Mouse (Mus musculus) adrenal gland (tissue): ENCODE data around the gene Hint2.

Source experiments
- intact Hi-C: fragments of 180-260 bp; cut with DNase I; formaldehyde crosslinking; loops from one replicate; pipeline ENCODE4 v1.15.1; 2025

Gene Hint2

DNA sequence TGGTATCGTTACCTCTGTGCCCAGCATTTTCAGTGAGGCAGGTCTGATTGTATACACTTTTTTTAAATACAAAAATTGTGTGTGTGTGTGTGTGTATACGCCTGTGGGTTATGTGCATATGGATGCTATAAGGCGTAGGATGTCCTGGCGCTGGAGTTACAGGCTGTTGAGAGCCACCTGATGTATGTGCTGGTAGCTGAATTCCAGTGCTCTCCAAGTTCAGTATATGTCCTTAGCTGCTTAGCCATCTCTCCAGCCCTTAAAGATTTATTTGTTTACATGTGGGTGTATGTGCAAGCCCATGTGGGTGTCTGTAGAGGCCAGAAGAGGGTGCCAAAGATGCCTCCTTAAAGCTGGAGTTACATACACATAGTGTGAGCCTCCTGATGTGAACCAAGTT, 880 bp upstream of the Hint2 start:
- intact Hi-C loops: no loop called here

DNA sequence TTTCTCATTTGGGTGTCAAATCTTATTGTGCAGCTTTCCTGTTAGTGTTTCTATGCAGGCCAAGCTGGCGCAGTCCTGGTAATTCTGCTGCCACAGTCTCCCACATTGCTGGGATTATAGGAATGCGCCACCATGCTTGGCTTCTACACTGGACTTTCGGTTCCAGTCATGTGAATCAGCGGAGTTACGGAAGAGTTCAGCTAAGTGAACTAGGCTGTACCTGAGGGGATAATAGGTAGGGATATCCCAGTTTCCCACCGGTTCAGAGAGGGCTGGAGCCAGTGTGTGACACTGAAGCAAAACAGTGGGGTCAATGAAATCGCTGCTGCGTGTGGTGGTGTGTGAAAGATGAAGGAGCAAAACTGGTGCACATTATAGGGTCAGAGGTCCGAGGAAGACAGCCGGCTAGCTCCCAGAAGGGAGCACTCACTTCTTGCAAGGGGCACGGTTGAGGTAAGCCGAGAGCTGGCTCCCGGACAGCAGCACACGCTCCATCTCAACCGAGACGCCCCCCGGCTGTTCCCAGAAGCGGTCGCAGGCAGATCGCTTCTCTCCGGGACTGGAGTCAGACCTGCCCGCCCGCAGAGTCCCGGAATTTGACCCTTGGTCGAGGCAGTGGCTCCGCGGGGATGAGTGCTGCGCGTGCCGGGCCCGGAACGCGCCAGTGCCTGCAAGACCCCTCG, 469 bp downstream of the Hint2 start:
- intact Hi-C loops: no loop called here

DNA sequence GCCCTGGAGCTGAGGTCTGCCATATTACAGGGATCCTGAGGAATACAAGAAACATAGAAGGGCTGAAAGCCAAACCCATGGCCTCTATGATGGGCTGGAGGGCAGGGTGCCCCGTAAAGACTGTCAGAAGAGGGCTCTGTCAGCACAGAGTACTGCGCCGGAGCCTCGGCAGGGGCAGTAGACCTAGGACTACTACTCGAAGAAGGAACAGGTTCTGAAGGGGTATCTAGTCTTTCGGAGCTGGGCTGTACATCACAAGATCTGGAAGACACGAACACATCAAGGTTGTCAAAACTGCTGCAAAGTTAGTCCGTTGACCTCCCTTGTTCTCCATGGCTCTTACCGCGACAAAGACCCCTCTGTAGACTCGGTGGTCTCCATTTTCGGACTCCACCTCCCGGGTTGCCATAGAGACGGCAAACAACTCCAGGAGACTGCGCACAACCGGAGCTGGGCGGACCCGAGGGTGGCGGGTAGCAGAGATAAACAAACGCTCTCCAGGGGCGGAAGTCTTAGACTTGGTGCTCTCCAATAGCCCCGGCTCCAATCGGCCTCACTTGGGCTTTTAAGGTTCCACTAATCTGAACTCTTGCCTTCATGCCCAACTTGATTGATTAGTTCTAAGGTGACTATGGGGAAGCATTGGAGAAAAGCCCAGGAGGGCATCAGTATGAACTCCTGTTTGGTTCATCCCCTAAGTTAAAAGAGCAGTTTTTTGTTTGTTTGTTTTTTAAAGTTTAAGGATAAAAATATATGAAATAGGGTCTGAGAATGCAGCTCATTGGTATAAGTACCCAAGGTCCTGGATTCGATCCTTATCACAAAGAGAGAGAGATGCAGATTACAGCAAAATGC, 2.9 kb downstream of the Hint2 start, which contains the start of gene Spag8:
Gene Spag8, minus strand, starts transcription at position 434 of the 855 bp plus-strand sequence.
- intact Hi-C loops: no loop called here

DNA sequence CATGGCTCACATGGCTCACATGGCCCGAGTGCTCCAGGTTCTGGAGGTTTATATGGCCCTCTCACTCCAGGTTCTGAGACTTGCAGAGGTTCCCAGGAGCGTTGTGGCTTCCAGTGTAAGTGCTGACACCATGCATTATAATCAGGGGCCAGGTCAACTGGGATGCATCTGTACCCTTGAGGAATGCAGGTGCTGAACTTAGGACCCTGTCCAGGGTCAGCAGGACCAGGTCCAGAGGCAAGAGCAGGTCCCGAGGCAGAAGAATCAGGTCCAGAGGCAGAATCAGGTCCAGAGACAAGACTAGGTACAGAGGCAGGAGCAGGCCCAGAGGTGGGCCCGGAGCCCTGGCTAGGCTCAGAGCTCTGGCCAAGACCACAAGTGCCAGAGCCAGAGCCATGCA, 3.5 kb downstream of the Hint2 start:
- intact Hi-C loops: no loop called here

DNA sequence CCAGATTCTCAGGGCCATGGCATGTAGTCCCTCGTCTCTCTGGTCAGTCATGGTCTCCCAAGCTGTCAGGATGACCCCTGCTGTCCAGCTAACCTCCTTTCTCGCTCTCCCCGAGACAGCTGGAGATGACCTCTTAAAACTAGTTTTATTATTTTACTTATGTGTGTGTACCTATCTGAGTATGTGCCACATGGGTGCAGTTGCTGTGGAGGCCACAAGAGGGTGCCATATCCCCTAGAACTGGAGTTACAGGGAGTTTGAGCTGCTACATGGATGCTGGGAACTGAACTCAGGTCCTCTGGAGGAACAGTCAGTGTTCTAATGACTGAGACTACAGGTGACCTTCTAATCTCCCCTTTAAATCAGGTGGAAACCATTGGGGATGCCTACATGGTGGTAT, 6.5 kb downstream of the Hint2 start:
- intact Hi-C loops: no loop called here

DNA sequence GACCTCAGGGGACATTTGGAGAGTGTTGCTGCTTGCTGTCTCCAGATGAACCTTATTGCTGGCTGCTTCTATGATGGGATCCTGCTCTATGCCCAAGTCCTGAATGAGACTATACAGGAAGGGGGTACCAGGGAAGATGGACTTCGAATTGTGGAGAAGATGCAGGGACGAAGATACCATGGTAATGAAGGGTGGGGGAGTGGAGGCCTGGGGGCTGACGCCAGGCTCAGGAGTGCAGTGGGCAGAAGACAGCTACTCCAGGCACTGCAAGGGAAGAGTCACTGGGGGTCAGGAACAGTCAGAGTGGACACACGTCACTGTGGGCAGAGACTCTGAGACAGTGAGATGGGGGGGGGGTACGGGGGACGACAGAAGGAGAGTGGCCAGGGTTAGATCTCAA, 15.8 kb downstream of the Hint2 start:
- intact Hi-C loops: no loop called here

DNA sequence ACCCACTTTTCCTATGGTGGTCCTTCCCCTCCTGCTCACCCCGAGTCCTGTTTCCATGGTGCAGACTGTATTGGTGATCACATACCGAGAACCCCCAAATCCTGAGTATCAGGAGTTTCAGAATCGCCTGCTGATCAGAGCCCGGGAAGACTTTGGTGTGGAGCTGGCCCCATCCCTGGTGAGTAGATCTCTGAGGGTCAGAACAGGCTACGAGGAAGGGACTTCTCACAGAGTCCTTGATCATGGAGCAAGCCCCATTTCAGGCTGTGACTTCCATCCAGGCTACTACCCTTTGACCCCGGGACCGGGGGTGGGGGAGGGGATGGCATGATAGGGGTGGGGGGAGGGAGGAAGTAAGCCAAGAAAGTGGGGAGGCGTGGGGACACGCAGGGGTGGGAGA, 16.2 kb downstream of the Hint2 start:
- intact Hi-C loops: no loop called here

DNA sequence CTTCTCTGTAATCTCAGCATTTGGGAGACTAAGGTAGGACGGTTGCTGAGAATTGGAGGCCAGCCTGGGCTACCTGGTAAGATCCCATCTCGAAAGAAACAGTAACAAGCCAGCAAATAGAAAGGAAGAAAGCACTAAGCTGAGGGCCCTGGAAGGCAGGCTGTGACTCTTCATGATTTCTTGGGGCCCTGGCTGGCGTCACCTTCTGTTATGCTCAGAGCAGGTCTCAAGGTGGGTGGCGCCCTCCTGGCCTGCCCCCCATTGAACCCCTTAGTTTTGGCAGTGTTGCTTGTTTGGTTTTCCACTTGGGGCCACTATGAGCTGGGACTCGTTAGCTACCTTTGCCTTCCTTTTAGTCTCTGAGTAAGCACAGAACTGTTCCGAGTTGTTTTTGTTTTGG, 19.5 kb downstream of the Hint2 start:
- intact Hi-C loops: no loop called here

DNA sequence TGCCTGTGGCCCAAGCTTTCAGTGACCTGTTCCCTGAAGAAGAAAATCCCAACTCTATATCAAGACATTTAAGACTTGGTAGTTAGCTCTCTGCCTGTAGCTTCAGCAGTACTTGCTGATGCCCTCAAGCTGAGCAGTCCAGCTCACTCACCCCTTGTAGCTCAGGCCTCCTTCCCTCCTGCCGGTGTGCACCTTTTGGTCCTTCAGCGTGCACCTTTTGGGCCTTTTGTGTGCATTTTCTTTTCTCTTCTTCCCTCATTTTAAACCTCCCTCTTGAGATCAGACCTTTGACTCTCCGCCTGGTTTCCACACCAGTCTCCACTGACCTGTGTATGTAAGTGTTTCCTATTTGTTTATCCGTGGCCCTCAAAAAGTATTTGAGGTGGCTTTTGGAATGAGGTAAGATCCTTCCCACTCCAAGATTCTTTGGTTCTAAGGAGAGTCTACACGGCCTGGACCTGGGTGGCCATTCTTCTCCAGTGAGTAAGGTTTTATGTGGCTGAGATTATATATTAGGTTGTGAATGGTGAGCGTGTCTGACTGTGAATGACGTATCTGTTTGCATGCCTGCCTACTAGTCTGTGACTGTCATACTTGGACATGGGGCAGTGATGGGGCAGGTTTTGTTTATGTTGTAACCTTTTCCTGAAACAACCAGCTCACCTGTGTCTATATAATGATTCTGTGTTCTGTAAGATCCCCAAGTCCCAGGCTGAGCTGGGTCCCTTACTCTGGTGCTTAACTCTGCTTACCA, 21.5 kb downstream of the Hint2 start:
- intact Hi-C loops: loop anchor here (5.0 kb wide), 1 partner anchor 33 kb away; the partner anchor contains the start of genes Fam221b and Tmem8b

DNA sequence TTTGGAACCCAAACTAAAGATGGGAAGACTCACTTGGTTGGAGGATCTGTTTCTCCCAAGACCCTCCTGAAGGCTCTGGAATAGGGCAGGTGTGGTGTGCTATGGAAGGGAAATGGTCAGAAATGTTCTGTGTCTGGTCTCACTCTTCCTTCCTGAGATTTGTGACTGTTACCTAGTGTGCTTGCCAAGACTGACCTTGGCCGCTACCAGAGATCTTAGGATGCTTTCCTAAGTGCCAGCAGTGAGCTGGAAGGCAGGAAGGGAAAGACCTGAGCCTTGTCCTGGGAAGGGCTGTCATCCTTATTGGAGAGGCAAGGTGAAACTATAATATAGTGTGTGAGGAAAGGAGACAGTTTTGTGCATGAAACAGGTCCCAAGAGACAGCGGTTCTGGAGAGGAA, 22.5 kb downstream of the Hint2 start:
- intact Hi-C loops: loop anchor here (5.0 kb wide), 1 partner anchor 34 kb away; the partner anchor contains the start of genes Fam221b and Tmem8b

DNA sequence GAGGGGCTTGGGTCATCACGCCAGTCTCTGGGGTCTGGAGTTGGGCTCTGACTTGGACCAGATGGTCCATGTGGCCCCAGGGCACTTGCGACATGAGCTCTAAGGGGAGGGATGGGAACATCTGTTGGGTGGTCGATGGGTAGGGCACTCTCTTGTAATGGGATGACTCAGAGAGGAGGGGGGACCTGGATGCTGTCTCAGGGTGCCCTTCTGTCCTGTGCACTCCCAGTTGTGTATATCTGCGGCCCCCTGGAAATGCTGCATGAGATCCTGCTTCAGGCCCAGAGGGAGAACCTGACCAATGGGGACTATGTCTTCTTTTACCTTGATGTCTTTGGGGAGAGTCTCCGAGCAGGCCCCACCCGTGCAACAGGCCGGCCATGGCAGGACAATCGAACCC, 23.0 kb downstream of the Hint2 start:
- intact Hi-C loops: loop anchor here (5.0 kb wide), 1 partner anchor 34 kb away; the partner anchor contains the start of genes Fam221b and Tmem8b

DNA sequence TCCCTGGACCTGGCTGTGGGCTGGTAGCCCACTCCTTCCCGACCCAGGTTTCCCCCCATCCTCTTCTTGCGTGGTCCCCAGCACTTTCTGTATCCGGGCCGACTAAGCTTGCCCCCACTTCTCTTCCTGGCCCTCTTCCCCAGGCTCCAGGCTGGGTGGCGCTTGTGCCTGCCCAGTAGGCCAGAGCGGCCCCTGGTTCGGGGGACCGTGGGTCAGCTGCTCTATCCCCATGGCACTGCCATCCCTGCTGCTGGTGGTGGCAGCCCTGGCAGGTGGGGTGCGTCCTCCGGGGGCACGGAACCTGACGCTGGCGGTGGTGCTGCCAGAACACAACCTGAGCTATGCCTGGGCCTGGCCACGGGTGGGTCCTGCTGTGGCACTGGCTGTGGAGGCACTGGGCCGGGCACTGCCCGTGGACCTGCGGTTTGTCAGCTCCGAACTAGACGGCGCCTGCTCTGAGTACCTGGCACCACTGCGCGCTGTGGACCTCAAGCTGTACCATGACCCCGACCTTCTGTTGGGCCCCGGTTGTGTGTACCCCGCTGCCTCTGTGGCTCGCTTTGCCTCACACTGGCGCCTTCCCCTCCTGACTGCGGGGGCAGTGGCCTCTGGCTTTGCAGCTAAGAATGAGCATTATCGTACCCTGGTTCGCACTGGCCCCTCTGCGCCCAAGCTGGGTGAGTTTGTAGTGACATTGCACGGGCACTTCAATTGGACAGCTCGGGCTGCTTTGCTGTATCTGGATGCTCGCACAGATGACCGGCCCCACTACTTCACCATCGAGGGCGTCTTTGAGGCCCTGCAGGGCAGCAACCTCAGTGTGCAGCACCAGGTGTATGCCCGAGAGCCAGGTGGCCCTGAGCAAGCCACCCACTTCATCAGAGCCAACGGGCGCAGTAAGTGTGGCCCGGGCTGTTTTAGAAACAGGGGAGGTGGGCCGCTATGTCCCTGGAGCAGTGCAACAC, 24.0 kb downstream of the Hint2 start:
- intact Hi-C loops: loop anchor here (5.0 kb wide), 1 partner anchor 35 kb away; the partner anchor contains the start of genes Fam221b and Tmem8b

DNA sequence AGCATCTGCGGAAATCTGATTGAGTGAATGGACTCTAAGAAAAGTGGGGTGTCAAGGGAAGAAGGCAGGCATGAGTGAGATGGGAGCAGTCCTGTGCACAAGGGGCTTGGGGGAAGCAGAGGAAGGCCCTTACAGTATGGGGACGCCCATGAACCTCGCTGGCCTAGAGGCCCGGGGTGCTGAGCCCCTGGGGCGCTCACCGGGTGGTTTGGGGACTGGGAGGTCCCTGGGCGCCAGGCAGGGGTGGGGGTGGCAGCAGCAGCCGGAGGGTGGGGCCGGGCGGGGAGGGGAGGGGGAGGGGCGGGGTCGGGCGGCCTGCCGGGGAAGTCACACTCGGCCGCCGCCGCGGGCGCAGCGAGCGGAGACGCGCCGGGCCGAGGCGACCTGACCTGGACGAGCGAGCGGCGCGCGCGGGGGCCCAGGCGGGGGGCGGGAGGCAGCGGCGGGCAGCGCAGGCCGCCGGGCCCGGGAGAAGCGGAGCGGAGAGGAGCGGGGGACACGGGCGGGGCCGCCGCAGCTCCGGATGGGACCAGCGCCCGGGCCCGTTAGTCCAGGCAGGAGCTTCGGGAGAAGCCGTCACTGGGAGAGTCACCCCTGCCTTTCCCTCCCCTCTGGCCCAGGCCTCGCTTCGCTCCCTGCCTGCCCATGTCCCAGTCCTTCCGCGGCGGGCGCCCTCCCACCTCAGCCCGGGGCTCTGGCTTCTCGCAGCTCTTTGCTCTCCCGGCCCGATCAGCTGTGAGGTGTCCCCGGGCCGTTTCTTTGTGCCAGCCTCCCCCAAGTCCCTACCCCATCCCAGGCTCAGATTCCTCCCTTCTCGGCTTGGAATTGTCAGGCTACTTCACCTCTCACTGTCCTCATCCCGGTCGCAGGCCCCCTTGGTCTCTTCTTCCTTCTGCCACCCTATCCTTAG, 25.0 kb downstream of the Hint2 start, which contains the start of gene Npr2:
Gene Npr2, plus strand, starts transcription at position 890 of the 910 bp plus-strand sequence.
- intact Hi-C loops: loop anchor here (5.0 kb wide), 1 partner anchor 36 kb away; the partner anchor contains the start of genes Fam221b and Tmem8b

DNA sequence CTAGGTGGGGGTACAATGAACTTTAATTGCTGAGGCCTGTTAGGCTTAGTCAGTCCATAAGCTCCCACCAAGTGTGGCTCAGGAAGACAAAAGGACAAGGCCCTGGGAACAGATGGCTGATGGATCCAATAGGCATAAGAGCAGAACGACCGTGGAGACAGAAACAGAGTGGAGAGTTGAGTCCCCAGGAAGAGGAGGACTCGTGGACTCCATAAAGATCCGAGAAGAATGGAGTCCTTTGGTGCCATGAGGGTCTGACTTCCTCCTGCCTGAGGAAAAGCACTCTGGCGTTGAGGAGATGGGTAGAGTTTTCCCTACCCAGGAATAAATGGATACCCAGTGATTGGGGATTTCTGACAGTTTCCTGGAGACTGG, 25.6 kb downstream of the Hint2 start:
- intact Hi-C loops: loop anchor here (1.0 to 5.0 kb wide), 2 partner anchors 37 to 82 kb away; partner anchors contain the start of genes Fam221b and Tmem8b

DNA sequence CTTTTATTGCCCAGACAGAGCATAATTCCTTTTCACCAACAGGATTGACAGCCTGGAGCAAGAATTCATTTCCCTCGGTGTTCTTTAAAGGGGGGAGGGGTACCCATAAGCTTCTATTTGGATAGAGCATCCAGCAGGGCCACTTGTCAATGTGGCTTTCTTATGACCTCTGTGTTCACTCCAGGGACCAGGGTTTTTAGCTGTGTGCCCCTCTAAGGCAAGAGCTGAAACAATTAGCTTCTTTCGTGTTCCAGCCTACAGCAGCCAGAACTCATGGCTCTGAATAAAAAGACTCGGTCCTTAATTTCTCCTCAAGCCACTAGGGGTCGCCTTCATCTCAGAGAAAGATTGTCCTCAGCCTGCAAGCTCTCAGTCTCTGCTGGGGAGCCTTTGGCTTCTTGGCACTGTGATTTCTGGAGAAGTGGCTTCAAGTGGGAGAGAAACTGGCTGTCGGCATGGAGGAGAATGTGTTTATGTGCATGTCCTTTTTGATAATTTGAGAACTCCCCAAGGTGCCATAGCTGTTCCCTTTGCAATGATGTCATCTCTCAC, 26.2 kb downstream of the Hint2 start:
- intact Hi-C loops: loop anchor here (1.0 to 5.0 kb wide), 2 partner anchors 37 to 82 kb away; partner anchors contain the start of genes Fam221b and Tmem8b

DNA sequence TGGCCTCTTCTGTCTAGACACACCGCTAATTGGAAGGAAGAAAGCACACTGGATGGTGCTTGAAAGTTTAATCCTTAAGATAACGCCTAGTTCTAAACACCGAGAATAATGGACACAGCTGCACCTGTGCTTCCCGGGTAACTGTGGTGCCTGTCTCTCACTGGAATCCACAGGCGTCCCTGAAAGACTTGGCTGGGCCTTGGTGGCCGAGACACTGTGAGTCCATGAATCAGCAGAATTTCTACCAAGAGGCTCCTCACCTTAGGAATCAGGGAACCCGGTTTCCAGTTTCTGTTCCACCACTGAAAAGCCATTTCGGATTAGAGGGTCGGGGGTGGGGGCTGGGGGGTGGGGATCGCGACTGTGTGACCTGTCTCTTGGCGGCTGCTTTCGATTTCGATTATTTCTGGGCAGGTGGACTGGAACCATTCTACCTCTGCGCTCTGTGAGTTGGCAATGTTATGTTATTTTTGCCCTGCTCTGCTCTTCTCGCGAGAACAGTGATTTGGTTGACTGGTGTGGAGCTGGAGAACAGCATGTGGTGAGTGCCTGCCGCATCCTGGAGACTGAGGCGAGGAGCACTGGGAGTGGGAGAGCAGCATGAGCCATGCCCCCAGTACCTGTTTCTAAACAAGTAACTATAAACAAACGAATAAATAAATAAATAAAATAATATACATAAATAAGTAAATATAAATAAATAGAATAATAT, 27.0 kb downstream of the Hint2 start:
- intact Hi-C loops: no loop called here

DNA sequence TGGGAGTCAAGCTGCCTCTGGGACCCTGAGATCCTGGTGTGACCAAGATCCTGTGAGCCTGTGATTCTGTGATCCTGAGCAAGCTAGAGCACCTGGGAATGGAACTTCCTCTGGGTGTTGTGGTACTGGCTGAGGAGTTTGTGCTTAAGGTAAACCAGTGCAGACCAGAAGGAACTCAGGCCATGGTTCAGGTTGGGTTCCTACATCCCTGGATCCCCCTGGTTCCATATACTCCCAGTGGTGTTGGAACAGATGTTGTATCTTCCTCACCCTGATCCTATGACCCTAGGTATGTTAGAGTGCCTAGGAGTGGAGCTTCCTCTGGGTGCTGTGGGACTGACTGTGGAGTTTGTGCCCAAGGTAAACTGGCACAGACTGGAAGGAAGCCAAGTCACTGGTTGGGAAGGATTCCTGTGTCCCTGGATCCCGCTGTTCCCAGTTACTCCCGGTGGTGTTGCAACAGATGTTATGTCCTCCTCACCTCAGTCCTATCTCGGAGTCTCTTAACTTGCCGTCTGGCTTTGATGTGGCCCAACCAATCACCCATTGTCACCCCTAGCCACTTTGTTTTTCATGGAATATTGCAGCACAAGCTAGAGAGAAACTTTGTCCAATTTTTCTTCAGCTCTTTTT, 36.0 kb downstream of the Hint2 start:
- intact Hi-C loops: no loop called here
